Mouse (Mus musculus): ENCODE measurements around the gene Arhgap35.
A peak's percentile ranks its signal among the peaks of the same experiment; 100 is the strongest.

Gene Arhgap35

GRCm38 (mm10) chr7:16507284-16507683 lies 107.5 kb downstream of the Arhgap35 start:
- DNase-seq: no peak

GRCm38 (mm10) chr7:16505226-16505593 lies 109.6 kb downstream of the Arhgap35 start:
- DNase-seq: no peak

GRCm38 (mm10) chr7:16504573-16505225 lies 110.1 kb downstream of the Arhgap35 start:
- DNase-seq: no peak

- no peak for DNase-seq
These were observed 113.2 kb downstream of the Arhgap35 start for GRCm38 (mm10) chr7:16501571-16501970.

GRCm38 (mm10) chr7:16499671-16500104 lies 115.1 kb downstream of the Arhgap35 start:
- DNase-seq: no peak

DNA sequence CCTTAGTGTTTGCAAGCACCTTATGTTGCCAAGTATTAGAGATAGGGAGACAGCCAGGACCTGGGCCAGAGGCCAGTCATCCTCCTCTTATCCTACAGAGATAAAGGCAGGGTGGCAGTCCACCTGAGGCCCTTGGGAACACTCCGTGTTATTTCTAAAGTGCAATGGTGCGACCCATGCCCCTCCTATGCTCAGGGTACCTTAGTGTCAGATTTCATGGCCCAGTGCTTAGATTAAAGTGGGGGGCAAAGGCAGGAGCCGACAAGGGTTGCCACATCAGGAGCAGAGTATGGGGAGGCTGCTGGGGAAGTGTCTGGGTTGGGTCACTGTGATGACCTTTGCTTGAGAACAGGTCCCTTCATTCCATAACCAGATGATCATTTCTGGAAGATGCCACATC lies 118.5 kb downstream of the Arhgap35 start:
- DNase-seq: no peak

DNA sequence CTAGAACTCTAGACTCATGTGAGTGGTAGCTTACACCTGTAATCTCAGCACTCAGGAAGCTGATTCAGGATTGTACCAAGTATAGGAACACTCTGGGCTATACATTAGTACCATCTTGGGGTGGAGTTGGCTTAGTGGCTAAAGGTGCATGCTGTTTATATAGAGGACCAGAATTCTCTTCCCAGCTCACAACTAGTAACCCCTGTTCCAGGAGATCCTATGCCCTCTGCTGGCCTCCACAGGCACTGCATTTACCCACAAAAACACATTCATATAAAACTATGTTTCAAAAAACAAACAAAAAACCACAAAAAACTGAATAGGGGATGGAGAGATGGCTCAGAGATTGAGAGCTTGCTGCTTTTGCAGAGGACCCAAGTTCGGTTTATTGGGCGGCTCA lies 121.4 kb downstream of the Arhgap35 start:
- DNase-seq: no peak

DNA sequence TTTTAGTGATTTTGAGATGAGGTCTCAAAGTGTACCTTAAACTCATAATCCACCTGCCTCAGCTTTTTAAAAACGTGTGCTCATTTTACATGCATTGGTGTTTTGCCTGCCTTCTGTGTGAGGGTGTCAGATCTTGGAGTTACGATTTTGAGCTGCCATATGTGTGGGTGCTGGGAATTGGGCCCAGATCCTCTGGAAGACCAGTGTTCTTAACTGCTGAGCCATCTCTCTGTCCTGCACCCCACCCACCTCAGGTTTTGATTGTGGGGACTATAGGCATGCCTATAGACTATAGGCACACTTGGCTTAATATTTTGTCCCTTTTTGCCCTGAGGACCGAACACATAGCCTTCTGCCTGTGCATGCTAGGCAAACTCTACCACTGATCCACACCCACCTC lies 122.6 kb downstream of the Arhgap35 start:
- no peak for DNase-seq

DNA sequence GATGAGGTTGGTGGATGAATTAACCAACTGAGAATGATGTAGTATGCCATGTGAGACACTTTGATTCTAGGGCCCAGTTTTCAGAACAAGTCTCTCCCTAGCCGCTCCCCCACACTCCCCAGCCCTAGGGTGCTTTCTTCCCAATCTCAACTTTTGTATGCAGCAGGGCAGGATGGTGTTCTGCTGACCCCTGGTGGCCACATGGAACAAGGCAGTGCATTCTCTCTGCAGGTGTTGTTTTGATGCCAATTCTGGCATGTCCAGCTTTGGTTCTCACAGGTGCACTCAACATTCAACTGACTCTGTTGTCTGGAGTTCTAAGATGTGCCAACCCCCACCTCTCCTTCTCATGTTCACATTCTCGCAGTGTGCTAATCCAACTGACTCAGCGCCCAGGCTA lies 123.0 kb downstream of the Arhgap35 start:
- peak; percentile 73 for DNase-seq

- no peak for DNase-seq
These were observed 124.8 kb downstream of the Arhgap35 start for GRCm38 (mm10) chr7:16489948-16490347.

DNA sequence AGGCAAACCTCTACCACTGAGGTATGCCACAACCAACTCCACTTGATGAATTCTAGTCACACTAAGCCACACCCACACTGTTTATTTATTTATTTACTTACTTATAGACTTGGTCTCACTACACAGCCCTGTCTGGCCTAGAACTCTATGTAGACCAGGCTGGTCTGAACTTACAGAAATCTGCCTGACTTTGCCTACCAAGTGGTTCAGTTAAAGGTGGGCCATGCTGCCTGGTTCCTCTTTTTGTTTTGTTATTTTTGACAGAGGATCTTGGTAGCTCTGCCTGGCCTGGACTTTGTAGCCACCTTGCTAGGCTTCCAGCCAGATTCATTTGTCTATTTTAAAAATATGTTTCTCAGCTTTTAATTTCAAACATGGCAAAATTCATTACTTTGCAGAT lies 126.0 kb downstream of the Arhgap35 start:
- DNase-seq: no peak

DNA sequence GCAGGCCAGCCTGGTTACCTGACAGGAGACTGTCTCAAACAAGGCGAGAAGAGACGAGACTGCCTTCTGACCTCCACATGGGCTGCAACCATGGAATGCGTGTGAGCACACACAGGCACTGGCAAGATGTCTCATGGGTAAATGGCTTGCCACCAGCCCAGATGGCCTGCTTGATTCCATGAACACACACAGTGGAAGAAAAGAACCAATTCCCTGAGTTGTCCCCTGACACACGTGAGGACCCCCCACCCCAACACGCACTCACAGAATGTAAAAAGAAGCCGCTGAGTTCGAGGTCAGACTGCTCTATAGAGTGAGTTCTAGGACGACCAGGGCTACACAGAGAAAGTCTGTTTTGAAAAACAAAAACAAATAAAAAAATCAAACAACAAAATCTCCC lies 137.2 kb downstream of the Arhgap35 start, which contains the start of gene Npas1:
Gene Npas1 (minus strand): TSS at position 101 of the 400 bp plus-strand sequence.
- no peak for DNase-seq

DNA sequence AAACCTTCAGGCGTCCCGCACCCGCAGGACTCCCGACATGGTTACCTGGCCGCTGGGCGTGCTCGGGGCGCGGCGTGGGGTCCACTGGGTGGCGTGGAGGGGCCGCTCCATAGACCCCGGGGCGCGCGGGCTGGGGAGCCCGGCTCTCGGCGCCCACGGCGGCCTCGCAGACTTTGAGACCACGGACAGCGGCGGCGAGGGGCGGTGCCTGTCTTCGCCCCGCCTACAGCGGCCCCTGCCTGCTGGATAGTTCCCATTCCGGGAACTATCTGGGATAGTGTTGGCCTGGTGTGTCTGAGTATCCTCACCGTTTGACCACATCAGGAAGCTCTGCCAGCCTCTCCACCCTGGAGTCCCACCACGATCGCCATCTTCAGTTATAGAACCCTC lies 138.2 kb downstream of the Arhgap35 start:
- DNase-seq: no peak

DNA sequence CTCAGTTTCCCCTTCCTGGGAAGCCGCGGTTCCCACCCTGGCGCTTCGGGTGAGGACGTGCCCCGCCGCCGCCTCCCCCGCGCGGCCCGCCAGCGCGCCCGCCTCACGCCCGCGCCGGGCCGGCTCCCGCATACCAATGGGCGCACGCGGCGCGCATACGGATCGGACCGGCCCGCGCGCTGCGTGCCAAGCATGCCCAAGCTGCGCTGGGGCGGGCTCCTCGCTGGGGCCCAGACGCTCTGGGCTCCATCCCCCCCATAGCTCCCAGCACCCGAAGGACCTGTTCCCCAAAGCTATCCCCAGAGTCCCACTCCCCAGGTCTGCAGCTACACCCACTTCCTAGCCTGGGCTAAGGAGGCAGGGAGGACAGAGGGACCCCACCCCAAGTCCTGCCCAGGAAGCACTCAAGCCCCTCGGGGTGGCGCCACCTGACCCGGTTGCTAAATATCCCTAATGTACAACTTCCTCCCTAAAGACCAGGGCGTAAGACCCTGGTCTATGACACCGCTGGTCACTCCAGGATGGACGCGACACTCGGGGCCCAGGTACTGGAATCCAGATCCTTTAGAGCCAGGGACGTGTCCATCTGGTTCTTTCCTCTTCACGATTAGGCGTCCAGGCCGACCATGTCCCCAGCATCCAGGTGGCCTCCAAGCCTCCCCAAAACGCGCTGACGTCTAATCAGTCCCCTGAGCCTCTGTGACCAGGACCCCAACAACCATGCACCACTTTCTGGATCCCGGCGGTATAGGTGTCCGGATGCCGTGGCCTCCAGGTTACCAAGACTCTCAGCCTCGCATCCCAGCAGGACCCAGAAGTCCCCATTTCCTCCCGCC lies 138.8 kb downstream of the Arhgap35 start:
- no peak for DNase-seq

- no peak for DNase-seq
These were observed 139.5 kb downstream of the Arhgap35 start for GRCm38 (mm10) chr7:16475321-16475720.

GRCm38 (mm10) chr7:16474445-16474844 lies 140.3 kb downstream of the Arhgap35 start:
- DNase-seq: no peak

GRCm38 (mm10) chr7:16473847-16474246 lies 140.9 kb downstream of the Arhgap35 start:
- DNase-seq: no peak

GRCm38 (mm10) chr7:16472116-16472709 lies 142.6 kb downstream of the Arhgap35 start:
- DNase-seq: no peak

- no peak for DNase-seq
These were observed 143.2 kb downstream of the Arhgap35 start for GRCm38 (mm10) chr7:16471549-16471948.

DNA sequence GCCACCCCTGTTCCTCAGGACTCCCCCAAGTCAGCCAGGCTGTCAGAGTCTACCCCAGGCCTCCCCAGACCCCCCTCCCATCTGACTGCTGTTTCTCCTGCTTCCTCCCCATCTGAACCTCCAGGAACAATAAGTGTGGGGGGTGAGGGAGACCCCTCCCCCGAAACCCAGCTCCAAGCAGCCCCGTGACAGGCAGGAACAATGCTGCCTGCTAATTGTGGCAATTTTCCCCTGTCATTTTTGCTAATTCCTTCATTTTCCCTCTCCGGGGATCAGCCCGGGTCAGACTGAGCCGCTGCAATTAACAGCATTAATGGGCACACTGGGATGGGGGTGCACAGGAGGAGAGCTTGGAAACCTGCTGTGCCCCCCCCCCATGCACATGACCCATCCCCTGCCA lies 146.7 kb downstream of the Arhgap35 start:
- DNase-seq: no peak

DNA sequence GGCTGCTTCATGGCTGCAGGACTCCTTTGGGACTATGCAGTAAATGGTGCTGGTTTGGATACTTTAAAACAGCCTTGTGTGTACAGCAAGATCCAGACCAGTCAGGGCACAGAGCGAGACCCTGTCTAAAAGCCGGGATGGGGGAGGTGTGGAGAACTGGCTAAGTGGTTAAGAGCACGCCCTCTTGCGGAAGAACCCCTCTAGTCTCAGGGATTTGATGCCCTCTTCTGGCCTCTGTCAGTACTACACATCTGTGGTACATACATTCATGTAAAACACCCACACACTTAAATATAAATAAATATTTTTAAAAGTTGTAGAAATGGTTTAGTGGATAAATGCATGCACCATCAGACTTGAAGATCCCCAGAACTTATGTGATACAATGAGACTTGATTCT lies 148.2 kb downstream of the Arhgap35 start:
- no peak for DNase-seq

- DNase-seq: no peak
These were observed 149.2 kb downstream of the Arhgap35 start for GRCm38 (mm10) chr7:16465568-16465967.

DNA sequence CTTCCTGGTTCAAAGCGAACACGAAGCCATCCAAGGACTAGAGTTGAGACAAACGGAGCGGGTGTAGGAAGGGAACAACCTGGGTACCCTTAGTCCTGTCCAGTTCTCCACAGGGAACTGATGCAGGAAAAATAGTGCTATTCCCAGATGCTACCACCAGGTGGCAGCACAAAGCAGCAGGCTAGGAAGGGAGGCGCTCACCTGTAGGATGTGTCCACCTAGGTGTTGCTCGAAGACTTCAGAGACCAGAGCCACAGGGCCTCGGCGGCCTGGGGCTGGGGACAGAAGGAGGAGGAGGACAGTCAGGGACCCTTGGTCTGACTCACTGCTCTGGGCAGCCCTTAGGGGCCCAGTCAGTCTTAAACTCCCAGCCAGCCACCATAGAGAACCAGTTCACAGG lies 149.6 kb downstream of the Arhgap35 start:
- peak; percentile 74 for DNase-seq

DNA sequence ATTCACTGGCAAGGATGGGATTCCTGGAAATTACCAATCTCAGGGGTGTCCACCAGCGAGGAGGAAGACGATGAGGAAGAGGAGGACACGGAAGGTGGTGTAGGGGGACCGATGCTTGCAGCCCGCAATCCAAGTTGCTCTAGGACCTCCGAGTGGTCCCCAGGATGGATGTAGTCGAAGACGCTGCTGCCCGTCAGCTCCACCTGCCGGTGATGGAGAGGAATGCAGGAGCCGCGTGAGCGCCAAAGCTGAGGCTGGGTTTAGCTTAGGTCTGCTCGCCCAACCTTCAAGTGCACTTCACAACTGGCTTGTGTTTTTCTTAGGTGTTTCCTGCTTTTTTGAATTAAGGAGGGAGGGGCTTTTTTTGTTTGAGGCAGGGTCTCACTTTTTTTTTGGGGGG lies 151.6 kb downstream of the Arhgap35 start:
- DNase-seq: peak; percentile 73
